Mouse (Mus musculus): ENCODE measurements at regions not wholly inside any gene's neighbourhood (a gene's known extent, or its start where the extent isn't known, plus 50 kb on each side); places are given as distances from the start of the nearest gene placed in this dataset.
A peak's percentile ranks its signal among the peaks of the same experiment; 100 is the strongest.

- no peak for TF ChIP-seq CTCF (IDR thresholded peaks at IDR 0.05; ENCODE audit: low read depth)
- no peaks in the 10 kb centered on the region for H3K9me3 ChIP-seq (ENCODE audit: low read length)
- H3K4me1 ChIP-seq (ENCODE audit: insufficient read depth, low read length), result no peaks in the 10 kb centered on the region
- H3K4me3 ChIP-seq (ENCODE audit: low read length), result no peak overlapping the region
- 51% methylated on average over 6 of the region's 6 CpGs for WGBS
- DNase-seq (ENCODE audit: low spot score), result no peak
- H3K9ac ChIP-seq (replicated peaks; ENCODE audit: low read length), result no peak overlapping the region
- no peak overlapping the region for H3K27ac ChIP-seq
- H3K36me3 ChIP-seq (ENCODE audit: insufficient read depth, low read length), result no peaks in the 10 kb centered on the region
- no peaks in the 10 kb centered on the region for H3K27me3 ChIP-seq (ENCODE audit: insufficient read depth, low read length)
- ATAC-seq, result no peak
- no peak overlapping the region for H3K4me2 ChIP-seq (ENCODE audit: low read depth, low read length)
Measured at GRCm38 (mm10) chr8:64369973-64370372, 163.9 kb upstream of the Tll1 start.

- 87% methylated on average over 4 of the region's 4 CpGs for WGBS
- no peak for ATAC-seq
- Histone ChIP-seq H3K4me3 (ENCODE audit: low read length) (no peak overlapping the region), H3K36me3 (ENCODE audit: insufficient read depth, low read length) (no peaks in the 10 kb centered on the region), H3K27ac (no peak overlapping the region), H3K4me1 (ENCODE audit: insufficient read depth, low read length) (no peaks in the 10 kb centered on the region), H3K9me3 (ENCODE audit: low read length) (no peaks in the 10 kb centered on the region), H3K27me3 (ENCODE audit: insufficient read depth, low read length) (no peaks in the 10 kb centered on the region), H3K4me2 (ENCODE audit: low read depth, low read length) (no peak overlapping the region), H3K9ac (replicated peaks; ENCODE audit: low read length) (no peak overlapping the region)
- DNase-seq (ENCODE audit: low spot score), result no peak
- TF ChIP-seq CTCF (IDR thresholded peaks at IDR 0.05; ENCODE audit: low read depth), result no peak
Measured at GRCm38 (mm10) chr8:64367906-64368305, 161.8 kb upstream of the Tll1 start.

- Histone ChIP-seq H3K27ac (no peak overlapping the region), H3K36me3 (ENCODE audit: insufficient read depth, low read length) (no peaks in the 10 kb centered on the region), H3K4me2 (ENCODE audit: low read depth, low read length) (no peak overlapping the region), H3K27me3 (ENCODE audit: insufficient read depth, low read length) (no peaks in the 10 kb centered on the region), H3K4me1 (ENCODE audit: insufficient read depth, low read length) (no peaks in the 10 kb centered on the region), H3K9ac (replicated peaks; ENCODE audit: low read length) (no peak overlapping the region), H3K9me3 (ENCODE audit: low read length) (no peaks in the 10 kb centered on the region), H3K4me3 (ENCODE audit: low read length) (no peak overlapping the region)
- DNase-seq (ENCODE audit: low spot score) (no peak), ATAC-seq (no peak)
- WGBS, result 50% methylated on average over 9 of the region's 9 CpGs
- TF ChIP-seq CTCF (IDR thresholded peaks at IDR 0.05; ENCODE audit: low read depth), result no peak
Measured at GRCm38 (mm10) chr8:64366974-64367266, 160.8 kb upstream of the Tll1 start.

- Histone ChIP-seq H3K9ac (replicated peaks; ENCODE audit: low read length) (no peak overlapping the region), H3K4me1 (ENCODE audit: insufficient read depth, low read length) (no peaks in the 10 kb centered on the region), H3K27me3 (ENCODE audit: insufficient read depth, low read length) (no peaks in the 10 kb centered on the region), H3K4me2 (ENCODE audit: low read depth, low read length) (no peak overlapping the region), H3K36me3 (ENCODE audit: insufficient read depth, low read length) (no peaks in the 10 kb centered on the region), H3K9me3 (ENCODE audit: low read length) (no peaks in the 10 kb centered on the region), H3K4me3 (ENCODE audit: low read length) (no peak overlapping the region), H3K27ac (no peak overlapping the region)
- no peak for TF ChIP-seq CTCF (IDR thresholded peaks at IDR 0.05; ENCODE audit: low read depth)
- DNase-seq (ENCODE audit: low spot score) (no peak), ATAC-seq (no peak)
- 71% methylated on average over 11 of the region's 11 CpGs for WGBS
Measured at GRCm38 (mm10) chr8:64366226-64366973, 160.3 kb upstream of the Tll1 start.

- 89% methylated on average over 5 of the region's 5 CpGs for WGBS
Measured at GRCm38 (mm10) chr8:64357092-64357491, 151.0 kb upstream of the Tll1 start.

GRCm38 (mm10) chr8:64348082-64348646, 142.1 kb upstream of the Tll1 start:
- WGBS, result 46% methylated on average over 3 of the region's 3 CpGs
- Histone ChIP-seq H3K36me3 (ENCODE audit: insufficient read depth, low read length) (no peaks in the 10 kb centered on the region), H3K4me1 (ENCODE audit: insufficient read depth, low read length) (no peaks in the 10 kb centered on the region), H3K9me3 (ENCODE audit: low read length) (no peaks in the 10 kb centered on the region), H3K4me3 (ENCODE audit: low read length) (no peak overlapping the region), H3K9ac (replicated peaks; ENCODE audit: low read length) (no peak overlapping the region), H3K27ac (no peak overlapping the region), H3K27me3 (ENCODE audit: insufficient read depth, low read length) (no peaks in the 10 kb centered on the region), H3K4me2 (ENCODE audit: low read depth, low read length) (no peak overlapping the region)
- ATAC-seq, result no peak
- peak; percentile 22 for DNase-seq (ENCODE audit: low spot score)
- TF ChIP-seq CTCF (IDR thresholded peaks at IDR 0.05; ENCODE audit: low read depth), result no peak

More at GRCm38 (mm10) chr8:64357092-64357491, 151.0 kb upstream of the Tll1 start:
- no peak for TF ChIP-seq CTCF (IDR thresholded peaks at IDR 0.05; ENCODE audit: low read depth)
- no peak overlapping the region for H3K4me3 ChIP-seq (ENCODE audit: low read length)
- no peaks in the 10 kb centered on the region for H3K9me3 ChIP-seq (ENCODE audit: low read length)
- no peak overlapping the region for H3K4me2 ChIP-seq (ENCODE audit: low read depth, low read length)
- no peaks in the 10 kb centered on the region for H3K27me3 ChIP-seq (ENCODE audit: insufficient read depth, low read length)
- ATAC-seq (no peak), DNase-seq (ENCODE audit: low spot score) (no peak)
- no peaks in the 10 kb centered on the region for H3K4me1 ChIP-seq (ENCODE audit: insufficient read depth, low read length)
- no peak overlapping the region for H3K9ac ChIP-seq (replicated peaks; ENCODE audit: low read length)
- H3K27ac ChIP-seq, result no peak overlapping the region
- H3K36me3 ChIP-seq (ENCODE audit: insufficient read depth, low read length), result no peaks in the 10 kb centered on the region

GRCm38 (mm10) chr8:64347490-64347889, 141.4 kb upstream of the Tll1 start:
- 83% methylated on average over 2 of the region's 2 CpGs for WGBS
- H3K4me1 ChIP-seq (ENCODE audit: insufficient read depth, low read length), result no peaks in the 10 kb centered on the region

More at GRCm38 (mm10) chr8:64347490-64347889, 141.4 kb upstream of the Tll1 start:
- TF ChIP-seq CTCF (IDR thresholded peaks at IDR 0.05; ENCODE audit: low read depth), result no peak
- Histone ChIP-seq H3K27me3 (ENCODE audit: insufficient read depth, low read length) (no peaks in the 10 kb centered on the region), H3K27ac (no peak overlapping the region), H3K4me3 (ENCODE audit: low read length) (no peak overlapping the region), H3K36me3 (ENCODE audit: insufficient read depth, low read length) (no peaks in the 10 kb centered on the region), H3K4me2 (ENCODE audit: low read depth, low read length) (no peak overlapping the region), H3K9ac (replicated peaks; ENCODE audit: low read length) (no peak overlapping the region), H3K9me3 (ENCODE audit: low read length) (no peaks in the 10 kb centered on the region)
- DNase-seq (ENCODE audit: low spot score) (no peak), ATAC-seq (no peak)

Measured in hindbrain, postnatal 0 days (tissue).